Mouse (Mus musculus) layer of hippocampus, postnatal 25 days (tissue): ENCODE results near the gene Ecm1. TPM values are rescaled to one million over a fixed set of nuclear protein-coding genes. Genes with fewer than 3 reads are reported as not detected.

Source experiments
- DNase-seq, 2 experiments: peaks; one replicate each; pipeline ENCODE4 v3.0.0; 2022; ENCODE audit warnings: mixed read lengths in 2 of 2, low spot score in 1 of 2; ENCODE audit errors: extremely low spot score in 1 of 2
- total RNA-seq, 2 experiments: library from RNA; stranded (reverse); gene quantifications; 2 replicates each; pipeline ENCODE4 v1.2.3; 2021

The Ecm1 gene
- 1 to 10 TPM; 7.8 to 10.0 TPM for total RNA-seq

DNA sequence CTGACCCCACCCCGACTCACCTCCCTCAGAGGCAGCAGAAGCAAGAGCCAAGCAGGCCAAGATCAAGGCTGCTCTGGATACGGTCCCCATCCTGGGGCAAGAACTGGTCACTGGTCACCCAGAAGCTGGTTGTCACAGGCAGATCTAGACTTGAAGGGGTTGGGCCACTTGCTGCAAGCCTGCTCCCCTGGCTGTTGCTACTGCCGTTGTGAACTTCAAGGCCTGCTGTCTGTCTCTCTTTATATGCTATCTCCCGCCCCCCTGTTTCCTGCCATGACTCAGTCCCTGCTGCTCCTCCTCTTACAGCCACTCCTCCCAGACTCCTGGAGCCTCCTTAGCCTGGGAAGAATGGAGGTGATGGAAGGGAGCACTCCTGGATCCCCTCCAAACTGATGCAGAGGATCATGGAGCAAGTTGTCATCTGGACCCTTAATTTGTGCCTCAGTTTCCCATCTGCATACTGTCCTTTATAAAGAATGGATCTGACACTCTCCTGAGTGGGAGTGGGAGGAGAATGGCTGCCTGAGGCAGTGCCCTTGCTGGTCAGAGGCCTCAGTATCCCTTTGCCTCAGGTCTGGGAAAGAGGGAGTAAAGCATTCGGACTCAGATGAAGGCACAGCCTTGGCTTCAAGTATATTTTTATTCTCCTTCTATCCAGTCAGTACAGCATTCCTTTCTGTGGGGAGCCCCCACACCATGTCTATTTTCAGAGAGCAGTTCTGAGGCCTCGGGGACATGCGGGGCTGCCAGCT, at the start of gene Ecm1:
Ecm1 (minus strand) TSS at position 217 of the 752 bp plus-strand sequence.
- DNase-seq = no peak

DNA sequence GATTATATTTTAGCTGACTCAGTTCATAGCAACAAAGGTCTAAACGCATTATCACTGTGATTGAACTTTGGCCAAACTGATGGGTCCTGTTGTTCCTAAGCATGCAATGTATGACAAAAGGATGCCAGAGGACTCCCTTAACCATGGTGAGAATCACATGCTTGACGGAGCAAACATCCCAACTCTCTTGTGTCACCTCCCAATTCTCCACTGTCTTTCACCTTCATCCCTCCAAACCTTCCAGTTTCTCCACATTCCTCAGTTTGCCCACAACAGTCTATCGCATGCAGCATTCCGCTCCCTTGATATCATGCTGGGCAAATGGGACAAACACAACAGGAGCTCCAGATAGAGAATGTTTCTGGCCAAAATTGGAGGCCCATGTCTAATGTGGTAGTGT, 46.1 kb upstream of the Ecm1 start:
- DNase-seq = no peak

DNA sequence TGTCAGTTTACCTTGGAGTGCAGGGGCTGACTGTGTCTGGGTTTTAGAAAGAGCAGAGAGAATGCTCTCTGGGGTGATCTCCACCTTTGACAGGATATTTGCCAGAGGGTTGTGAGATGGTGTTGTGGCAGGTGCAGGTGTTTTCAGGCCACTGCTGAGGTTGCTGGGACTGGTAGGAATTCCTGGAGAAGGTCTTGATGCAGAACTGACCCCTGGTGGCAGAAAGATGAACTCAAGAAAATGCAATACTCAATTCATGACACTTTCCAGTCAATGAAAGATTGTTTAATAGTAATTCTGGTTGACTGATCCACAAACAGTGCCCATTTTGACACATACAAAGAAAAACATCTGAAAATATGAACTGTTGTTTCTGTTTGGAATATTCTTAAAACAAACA, 32.6 kb upstream of the Ecm1 start:
- no peak for DNase-seq

DNA sequence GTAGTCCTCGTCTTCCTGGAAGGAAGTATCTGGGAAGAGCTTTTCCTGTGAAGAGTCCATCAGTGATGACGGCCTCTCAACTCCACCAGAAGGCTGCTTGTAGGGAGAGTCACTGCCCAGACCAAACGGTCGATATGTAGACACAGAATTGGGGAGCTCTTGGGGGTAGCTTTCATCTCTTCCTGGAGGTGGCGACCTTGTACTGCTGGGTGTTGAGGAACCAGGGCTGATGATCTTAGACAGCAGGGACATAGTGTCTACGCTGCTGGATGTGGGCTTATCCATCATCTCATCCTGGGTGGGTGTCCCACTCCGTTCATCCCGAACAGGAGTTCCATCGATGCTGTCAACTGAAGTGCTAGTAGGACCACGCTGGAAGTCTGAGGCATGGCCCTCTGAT, 26.2 kb upstream of the Ecm1 start:
- DNase-seq = no peak

DNA sequence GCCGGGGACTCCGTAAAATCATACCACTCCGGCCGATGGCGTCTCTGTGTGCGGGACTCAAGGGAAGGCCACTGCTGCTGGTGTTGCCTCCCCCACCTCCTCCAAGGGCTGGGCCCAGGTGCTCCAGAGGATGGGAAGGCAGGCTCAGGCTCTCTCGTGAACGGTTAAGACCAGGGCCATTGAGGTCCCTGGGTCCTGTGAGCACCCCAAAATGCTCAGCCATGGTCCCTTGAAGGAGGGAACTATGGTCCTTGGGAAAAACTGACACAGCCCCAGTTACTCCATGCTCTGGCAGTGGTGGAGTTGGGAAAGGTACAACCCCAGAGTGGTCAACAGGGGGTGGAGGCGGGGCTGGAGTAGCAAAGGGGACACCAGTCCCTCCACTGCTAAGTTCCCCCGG, 24.4 kb upstream of the Ecm1 start:
- DNase-seq = no peak

DNA sequence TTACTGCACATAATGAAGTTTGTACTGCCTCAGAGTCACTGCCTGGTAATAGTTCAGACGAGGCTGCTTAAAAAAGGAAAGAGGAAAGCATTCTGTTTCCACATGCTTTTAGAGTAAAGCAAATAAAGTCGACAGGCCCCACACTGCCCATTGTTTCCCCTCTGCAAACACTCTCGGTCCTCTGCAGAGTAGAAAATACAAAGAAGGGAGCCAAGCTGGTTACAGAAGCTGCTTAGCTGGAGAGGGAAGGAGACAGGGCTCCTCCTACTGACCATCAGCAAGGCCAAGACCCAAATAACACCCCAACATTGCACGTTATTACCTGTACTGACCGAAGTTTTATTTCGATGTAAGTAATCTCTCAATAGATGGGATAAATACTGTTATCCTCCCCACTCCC, 23.6 kb upstream of the Ecm1 start:
- no peak for DNase-seq

DNA sequence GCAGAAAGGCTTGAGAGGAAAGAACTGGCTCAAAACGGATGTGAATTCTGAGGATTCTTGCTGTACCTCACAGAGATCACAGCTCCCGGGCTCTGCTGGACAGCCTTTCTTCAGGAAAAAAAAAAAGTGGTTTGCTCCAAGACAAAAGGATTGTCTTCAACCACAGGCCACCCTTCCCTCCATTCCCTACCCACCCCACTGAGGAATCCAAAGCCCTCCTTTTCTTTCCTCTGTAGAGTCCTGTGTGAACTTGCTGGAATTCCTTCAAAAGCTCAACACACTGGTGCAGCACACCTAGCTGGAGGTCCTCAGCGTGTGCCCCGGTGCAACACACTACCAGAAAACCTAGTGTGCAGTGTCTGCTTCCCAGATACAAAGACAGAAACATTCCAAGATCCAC, 22.4 kb upstream of the Ecm1 start:
- no peak for DNase-seq

DNA sequence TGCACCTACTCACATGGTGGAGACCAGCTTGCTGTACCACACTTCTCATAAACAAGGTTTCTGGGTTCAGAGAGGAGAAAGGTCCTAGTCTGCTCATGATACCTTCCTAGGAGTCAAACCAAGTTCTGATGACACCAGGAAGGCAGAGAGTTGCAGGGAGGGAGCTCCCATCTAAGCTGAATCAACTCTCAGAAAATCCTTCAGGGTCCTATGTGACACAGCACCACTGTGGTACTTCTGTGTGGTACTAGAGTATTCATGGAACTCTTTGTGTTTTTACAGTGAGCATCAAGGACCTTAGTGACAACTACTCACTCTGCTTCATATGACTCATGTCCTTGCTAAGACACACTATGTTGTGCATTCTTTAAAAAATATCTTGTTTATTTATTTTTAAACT, 21.3 kb upstream of the Ecm1 start:
- DNase-seq = no peak

DNA sequence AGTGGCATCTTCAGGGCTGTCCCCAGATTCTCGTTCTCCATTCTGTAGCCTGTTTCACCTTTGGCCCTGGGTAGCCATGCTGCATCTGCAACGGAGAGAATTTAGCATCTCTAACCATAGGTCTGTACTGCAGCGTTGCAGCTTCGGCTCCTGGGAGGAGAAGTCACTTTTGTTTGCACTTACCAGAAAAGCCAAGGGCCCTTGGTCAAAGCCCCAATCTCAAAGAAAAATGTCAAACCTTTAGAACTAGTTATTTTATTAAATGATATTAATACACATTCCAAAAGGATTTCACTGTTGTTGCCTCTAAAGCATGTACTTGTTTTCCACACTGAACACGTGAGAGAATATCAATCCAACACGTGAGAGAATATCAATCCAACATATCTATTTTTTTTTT, 20.7 kb upstream of the Ecm1 start, which contains the start of gene Tars2:
Tars2 (minus strand) TSS at position 101 of the 400 bp plus-strand sequence.
- DNase-seq = no peak

DNA sequence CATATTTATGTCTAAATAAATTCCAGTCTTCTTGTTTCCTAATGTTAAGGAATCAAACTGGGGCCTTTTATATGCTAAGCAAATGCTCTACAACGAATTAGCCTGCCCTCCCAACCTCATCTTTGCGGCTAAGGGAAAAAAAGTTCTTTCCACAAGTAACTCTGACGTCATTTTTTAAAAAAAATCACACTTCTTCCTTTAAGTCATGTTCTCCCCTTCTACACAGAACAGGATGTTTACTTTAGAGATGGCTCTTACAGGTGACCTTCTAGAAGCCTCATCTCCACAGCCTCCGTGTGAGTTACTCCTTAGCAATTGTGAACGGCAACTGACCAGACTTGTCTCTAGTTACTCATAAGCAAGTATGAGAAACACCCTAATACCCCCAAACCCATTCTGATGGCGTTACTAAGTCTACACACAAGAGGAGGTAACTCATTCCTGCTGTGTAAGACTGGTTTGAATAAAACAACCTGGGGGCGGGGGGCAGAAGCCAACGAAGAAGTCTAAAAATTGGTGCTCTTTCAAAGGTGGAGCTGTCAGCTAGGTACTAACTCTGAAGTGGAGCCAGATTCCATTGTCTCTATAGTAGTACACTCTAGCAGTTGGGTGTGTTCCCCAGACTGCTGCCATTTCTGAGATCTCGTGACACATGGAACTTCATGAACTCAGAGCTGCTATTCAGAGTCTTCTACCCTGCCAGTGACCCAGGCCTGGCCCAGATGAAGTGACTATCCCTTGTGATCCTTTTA, 19.3 kb upstream of the Ecm1 start:
- DNase-seq = no peak

DNA sequence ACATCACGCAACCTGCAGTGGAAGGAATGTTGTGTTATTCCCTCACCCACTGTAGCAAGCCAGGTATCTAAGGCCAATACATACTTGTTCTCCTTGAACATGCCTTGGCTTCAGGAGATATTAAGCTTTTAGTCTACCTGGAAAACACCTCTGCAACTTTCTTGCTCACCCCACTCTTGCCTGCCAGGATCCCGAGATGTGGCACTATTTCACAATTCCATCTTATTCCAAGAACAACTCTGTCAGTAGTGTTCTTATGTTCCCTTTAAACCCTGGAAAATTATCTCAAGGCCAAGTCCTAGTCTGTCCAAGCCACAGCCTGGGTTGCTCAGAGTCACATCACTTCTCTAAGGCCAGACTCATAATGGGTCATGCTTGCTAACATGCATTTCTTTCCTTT, 17.4 kb upstream of the Ecm1 start:
- no peak for DNase-seq

DNA sequence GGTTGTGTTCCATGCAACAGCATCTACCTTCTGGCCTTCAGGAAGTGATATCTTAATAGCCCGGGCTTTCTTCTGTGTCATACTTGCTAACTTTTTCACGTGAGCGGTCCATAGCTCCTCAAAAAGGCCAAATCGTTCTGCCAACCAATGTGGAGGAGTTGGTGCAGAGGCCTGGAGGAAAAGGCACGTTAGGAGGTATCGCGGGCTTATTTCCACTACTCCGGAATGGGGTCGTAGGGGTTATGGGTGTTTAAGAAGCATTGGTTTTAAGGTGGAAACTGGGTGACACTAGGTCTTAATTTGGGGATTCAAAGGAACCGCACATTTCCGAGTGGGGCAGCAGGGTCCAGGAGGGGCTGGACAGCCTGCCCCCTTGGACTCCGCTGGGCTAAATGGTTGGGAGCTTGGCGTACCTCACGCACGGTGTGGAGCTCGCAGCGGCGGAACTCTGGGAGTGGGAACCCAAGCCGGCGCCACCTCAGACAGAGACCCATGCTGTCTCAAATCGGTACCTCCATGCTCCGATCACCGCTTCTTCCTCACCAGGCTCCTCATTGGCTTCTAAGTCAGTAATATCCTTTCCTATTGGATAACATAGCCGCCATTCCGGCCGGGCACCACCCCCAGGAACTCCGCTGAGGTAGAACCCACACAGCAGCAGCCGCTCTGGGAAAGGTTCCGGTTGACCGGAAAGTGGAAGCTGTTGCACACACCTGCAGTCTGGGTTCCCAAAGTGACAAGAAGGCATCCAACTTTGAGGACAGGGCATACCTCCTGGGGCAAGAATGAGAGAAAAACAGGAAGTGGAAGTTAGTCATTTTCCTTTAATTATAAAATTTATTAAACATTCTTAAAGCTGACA, 15.2 kb upstream of the Ecm1 start:
- DNase-seq = peak; percentile 85 to 87

DNA sequence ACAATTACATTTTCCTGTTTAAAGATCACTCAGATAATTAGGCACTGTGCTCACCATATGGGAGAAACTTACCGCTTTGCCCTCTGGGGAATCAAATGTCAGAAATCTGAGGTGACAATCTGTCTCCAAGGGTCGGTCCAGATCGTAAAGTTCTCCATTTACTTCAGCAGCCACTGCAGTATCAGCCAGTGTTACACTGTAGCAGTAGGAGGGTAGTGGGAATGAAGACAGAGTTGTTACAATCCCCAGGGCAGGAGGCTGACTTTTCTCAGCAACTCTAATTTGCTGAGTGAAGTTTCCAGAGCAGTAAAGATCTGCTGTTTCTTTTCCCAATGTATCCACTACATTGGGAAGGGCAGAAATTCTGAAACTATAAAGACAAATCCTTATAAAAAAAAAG, 13.6 kb upstream of the Ecm1 start:
- no peak for DNase-seq

DNA sequence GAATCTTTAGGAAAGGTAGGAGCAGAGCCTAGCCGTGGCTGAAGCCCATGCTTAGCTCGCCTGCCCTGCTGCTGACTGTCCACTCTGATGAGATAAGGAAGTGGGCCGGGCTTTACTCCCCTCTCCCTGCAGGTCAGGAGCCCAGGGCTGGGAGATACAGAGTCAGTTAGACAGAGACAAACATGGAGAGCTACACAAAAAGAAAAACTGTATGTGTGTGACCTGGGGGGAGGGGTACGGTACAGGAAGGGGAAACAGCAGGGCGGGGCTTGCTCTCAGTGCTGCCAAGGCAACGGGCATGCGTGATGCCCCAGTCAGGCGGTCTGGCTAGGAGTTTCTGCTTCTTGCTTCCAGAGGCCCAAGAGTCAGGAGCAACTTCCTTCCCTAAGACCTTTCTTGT, 1.0 kb upstream of the Ecm1 start:
- no peak for DNase-seq

DNA sequence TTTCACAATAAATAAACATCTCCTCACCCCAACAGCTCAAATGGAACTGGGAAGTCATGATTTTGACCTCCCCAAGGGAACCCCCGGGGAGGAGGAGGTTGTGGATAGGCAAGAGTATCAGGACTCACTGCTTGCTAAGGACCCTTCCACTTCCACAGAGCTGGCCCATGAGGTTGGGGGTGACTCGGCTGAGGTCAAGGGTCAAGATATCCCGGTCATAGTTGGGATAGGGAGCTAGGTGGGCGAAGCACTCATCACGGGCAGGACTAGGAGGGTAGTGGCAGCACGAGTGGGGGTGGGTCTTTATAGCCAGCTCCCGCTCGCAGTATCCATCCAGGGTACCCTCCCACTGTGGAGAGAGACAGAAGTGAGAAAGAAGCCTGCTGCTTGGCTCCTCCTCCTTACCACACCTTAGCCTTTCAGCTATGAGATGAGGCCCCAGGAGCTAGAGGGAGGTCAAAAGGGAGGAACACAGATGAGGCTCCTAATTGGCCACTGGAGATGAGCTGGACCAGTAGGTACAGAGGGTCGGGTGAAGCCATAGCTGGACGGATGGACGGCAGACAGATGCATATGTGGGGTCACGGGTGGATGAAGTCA, 4.2 kb downstream of the Ecm1 start:
- DNase-seq = no peak

DNA sequence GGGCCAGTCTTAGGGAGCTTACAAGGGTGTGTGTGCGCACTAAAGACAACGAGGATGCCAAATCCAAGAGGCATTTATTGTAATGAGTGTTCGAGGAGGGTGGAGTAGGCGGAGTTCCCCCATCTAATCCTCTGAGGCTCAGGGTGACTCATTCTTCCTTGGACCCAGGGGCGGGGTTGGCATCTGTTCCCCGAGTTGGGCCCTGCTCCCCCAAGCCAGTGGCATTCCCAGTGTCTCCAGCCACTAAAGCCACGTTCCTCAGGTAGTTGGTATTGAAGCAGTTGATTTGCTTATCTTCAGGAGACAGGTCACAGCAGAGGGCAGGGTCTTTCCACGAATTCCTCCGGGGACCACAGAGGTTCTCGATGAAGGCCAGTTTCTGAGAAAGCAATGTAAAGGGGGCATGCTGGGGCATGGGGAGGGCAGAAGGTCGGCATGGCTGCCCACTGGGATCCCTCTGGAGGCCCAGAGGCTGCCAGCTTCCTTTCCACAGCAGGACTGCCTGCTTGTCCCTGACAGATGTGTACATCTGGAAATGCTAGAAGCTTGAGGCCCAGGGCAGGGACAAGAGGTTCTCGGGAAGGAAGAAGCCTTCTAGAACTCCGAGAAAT, 5.2 kb downstream of the Ecm1 start:
- DNase-seq = no peak

DNA sequence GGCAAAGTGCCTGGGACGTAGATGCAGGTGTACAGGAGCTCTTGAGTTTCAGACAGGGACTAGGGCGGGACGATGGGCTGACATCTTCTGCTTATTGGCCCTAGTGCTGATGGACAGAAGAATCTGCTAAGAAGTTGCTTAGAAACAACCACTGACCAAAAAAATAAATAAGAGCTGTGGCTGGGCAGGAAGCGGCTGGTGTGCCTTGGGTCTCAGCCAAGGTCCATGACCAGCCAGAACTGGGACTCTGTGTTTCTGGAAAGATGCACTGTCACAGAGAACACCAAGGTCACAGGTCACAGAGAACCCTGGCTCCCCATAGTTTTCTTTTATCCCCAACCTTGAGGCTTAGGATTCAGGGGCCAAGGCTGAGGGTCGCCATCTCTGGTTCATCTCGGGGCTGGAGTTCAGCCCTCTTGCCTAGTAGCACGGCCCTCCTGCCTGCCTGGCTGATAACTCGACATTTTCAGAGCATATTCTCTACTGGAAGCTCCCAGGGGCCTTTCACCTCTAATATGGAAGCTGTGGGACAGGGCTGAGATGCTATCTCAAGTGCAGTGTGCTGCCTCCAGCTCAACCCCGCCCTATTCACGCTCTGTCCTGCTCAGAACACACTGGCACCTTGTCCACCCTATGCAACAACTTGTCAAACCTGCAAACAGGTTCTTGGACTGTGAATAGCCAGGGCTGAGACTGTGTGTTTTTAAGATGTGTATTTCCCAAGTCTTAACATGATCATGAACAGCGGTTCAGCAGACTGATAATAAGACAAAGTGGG, 6.4 kb downstream of the Ecm1 start:
- DNase-seq = no peak

DNA sequence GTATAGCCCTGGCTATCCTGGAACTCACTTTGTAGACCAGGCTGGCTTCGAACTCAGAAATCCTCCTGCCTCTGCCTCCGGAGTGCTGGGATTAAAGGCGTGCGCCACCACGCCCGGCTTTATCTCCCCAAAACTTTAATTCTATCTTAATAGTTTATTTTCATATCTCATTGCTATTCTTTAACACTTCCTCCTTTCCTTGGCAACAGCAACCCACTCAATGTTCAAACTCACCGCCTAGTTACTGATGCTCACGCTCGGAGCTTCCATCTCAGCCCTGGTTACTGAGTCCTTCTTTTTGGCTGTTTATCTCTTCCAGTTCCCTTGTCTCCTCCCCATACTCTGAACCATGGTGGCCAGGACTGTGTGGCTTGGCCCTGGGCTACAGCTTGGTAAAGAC, 7.1 kb downstream of the Ecm1 start:
- DNase-seq = no peak

DNA sequence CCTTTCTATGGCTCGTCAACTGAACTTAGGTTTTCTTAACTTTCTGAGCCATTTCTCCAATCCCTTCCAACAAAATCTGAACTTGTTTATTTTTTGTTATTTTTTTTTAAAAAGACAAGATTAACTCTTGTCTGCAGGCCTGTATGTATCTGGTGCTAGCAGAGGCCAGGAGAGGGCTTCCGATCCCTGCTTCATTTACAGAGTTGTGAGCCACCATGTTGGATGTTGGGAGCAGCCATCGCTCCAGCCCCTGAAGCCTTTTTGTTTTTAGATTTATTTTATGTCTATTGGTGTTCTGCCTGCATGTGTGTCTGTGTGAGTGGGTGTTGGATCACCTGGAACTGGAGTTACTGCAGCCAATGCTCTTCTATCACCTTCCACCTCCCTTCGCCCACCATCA, 7.6 kb downstream of the Ecm1 start:
- DNase-seq = no peak

DNA sequence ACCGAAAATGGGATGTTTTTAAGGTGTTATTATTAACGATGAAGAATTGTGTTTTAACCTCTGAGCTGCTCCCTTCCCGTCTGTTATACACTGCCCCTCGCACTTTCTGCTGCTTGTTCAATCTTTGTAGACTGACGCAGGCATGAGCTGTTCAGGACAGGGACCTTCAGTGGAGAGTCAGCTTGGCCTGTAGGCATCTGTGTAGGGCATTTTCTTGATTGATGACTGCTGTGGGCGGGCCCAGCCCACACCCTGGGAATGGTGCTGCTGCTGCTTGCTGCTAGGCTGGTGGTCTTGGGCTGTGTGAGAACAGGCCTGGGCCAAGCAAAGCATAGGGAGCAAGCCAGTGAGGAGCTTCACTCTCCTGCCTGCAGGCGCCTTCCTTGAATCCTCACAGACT, 8.9 kb downstream of the Ecm1 start:
- DNase-seq = no peak
